Mouse (Mus musculus) adipocyte (in vitro differentiated cells): ENCODE data around the gene Xrcc5.
A peak's percentile ranks its signal among the peaks of the same experiment; 100 is the strongest.

Experiments used
- DNase-seq: peaks from one replicate; pipeline ENCODE4 v3.0.0-alpha.2; 2016; ENCODE audit warnings: low spot score

Xrcc5 gene

DNA sequence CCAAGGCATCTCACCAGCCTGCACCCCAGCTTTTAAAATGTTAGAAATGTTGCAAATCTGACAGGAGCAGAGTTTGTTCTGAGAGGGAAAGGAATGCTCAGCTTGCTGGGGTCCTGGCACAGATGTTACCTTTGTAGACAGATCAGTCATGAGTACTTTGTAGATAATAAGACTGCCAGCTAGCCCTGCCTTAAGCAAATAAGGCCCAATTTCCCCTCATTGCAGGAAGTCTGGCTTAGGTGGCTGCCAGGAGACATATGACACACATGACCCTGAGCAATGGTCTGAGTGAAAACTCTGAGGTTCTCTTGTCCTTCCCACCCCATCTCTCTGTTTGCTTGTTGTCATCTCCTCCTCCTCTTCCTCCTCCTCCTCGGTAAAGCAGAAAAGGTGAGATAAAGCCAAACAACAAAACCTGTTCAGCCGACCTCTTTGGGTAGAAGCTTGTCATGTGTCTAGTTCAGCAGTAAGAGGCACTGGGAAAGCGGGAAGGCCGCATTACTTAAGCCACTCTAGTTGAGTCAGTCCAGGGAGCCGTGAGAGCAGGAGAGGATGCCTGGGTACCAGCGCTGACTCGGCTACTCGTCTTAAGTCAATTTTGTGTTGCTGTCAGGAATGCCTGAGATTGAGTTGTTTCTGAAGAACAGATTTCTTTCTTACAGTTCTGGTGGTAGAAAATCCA is 92.6 kb downstream of the Xrcc5 start:
- DNase-seq = no peak

GRCm38 (mm10) chr1:72400616-72401015 is 93.4 kb downstream of the Xrcc5 start:
- no peak for DNase-seq

GRCm38 (mm10) chr1:72401331-72402069 is 94.3 kb downstream of the Xrcc5 start:
- DNase-seq = no peak

- no peak for DNase-seq
These were observed 99.4 kb downstream of the Xrcc5 start for GRCm38 (mm10) chr1:72406505-72407079.

DNA sequence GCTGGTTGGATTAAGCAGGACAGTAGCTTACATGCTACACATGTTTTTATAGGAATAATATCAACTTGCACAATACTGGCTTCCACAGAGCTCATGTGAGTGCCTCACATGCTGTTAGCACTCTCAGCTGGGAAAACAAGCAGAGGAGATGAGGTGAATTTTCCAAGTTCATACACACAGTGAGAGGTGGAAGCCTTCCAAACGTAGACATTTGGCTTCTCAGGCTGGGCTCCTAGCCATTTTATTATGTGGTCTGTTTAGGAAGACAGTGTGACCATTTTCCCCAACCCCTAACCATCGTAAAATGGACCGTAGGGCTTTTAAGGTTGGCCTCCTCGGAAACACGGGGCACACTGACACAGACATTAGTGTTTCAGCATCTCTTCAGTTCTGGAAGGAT is 102.7 kb downstream of the Xrcc5 start:
- DNase-seq = peak; percentile 5

DNA sequence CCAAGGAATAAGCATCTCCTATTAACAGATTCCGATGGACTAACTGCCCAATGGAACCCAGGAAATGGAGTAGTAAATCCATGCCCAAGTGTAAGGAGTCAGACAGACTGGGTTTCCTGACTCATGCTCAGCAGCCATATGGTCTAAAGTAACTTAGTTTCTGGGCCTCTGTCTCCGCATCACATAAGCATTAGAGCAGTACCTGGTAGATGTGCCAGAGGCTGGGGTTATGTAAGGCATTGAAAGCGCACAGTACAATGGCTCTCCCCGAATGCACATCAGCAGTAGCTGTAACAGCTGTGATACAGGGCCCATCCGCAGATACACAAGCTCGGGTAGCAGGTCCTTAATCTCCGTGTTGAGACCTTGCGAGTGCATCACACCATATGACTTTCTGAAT is 103.9 kb downstream of the Xrcc5 start:
- DNase-seq = no peak

GRCm38 (mm10) chr1:72413205-72413604 is 106.0 kb downstream of the Xrcc5 start:
- no peak for DNase-seq

GRCm38 (mm10) chr1:72414133-72414532 is 106.9 kb downstream of the Xrcc5 start:
- no peak for DNase-seq

GRCm38 (mm10) chr1:72414561-72415253 is 107.5 kb downstream of the Xrcc5 start:
- peak; percentile 4 for DNase-seq

- DNase-seq = no peak
These were observed 111.8 kb downstream of the Xrcc5 start for GRCm38 (mm10) chr1:72418744-72419655.

DNA sequence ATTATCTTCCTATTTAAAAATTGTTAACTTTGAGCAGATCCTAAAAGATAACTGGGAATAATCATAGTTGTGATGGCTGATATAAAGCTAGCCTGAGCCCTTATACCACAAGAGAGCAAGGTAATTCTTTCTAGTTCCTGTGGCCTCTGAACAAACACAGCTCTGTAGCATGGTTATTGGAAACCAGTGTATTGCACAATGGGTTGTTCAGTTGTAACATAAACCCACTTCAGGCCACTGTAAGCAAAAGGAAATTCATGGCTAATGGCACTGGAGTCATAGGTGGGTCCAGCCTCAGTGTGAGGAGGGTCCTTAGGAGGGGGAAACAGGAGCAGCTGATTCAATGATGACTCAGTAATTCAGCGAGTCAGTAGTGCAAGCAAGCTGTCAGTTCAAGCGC is 113.0 kb downstream of the Xrcc5 start:
- DNase-seq = no peak

DNA sequence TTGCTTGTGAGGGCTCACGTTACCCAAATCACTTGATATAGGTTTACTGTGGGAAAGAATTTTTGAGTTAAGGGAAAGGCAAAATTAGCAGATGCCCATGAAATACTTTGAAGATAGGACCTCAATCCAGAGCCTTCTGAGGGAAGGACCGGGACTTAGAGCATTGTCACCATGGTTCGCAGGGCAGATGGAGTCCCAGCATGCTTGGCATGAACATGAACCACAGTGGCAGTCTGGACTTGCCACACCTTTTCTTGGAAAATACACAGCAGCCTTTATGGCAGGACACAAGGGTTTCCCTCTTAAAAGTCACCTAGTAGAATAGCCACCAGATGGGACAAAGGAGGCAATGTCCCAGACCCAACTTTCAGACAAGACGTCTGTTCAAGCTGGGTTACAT is 114.9 kb downstream of the Xrcc5 start:
- no peak for DNase-seq

DNA sequence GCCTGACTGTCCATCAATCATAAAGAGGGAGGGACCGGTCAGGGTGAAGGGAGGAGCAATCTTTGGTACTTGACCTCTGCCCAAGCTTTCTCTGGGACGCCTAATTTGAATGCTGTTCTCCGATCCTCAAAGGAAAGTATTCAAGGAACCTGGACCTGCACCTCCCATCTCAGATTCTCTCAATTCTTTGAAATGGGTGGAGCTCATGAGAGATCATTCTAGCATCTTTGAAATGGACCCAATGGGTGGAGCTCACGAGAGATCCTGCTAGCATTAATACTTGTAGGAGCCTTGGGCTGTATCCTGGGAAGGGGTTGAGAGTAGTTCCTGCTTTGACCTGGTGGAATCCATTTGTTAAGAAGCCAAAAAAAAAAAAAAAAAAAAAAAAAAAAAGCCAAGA is 119.2 kb downstream of the Xrcc5 start:
- DNase-seq = no peak

DNA sequence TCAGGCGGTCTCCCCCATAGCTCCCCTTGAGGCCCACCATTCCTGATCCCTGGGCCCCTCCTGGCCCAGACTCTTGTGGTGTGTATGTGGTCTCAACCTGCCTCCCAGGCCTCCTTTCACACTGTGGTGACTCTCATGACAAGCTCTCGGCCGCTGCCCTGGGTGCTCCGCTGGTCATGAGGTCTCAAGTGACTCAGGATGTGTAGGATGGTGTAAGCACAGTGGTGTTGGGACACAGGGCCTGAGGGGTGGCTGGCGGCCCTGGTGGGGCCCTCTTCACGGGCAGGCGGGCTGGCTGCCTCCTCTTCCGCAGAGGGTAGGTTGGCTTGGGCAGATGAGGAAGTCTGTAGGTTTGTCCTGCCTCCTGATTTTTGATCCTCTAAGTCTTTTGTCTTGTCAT is 121.3 kb downstream of the Xrcc5 start:
- no peak for DNase-seq

GRCm38 (mm10) chr1:72429107-72429807 is 122.0 kb downstream of the Xrcc5 start:
- DNase-seq = peak; percentile 27

- no peak for DNase-seq
These were observed 125.4 kb downstream of the Xrcc5 start for GRCm38 (mm10) chr1:72432579-72432978.

DNA sequence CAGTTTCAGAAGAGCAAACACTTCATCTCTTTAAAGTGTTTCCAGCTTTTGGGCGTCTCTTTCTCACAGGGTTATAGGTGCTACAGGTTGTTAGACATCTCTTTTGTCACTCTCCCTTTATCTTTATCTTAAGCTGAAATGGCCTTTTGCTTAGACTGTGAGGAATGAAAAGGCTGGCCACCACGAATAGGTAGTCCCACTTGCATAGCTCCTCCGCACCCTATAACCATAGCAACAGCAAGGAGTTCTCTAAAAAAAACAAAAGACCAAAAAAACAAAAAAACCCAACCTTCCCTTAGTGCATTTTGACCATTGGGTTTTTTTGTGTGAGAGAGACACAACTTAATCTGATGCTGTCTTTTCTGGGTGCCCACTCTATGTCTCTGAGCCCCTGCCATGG is 127.3 kb downstream of the Xrcc5 start:
- no peak for DNase-seq

- no peak for DNase-seq
These were observed 129.7 kb downstream of the Xrcc5 start for GRCm38 (mm10) chr1:72436967-72437366.

DNA sequence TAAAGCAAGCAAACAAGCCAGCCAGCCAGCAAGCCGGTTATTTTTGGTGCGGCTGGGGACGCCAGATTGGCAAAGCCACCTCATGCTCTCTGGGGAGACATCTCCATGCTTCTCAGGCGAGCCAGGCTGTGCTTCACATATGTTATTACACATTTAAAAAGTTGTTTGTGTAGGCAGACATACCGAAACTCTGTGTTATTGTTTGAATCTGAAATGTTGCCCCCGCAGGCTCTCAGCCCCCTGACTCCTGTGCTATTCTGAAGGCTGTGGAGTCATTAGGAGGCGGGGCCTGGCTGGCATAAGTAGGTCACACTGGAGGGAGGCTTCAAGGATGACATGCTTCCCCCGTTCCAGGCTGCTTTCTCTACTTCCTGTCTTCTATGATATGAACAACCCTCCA is 131.9 kb downstream of the Xrcc5 start:
- DNase-seq = no peak

DNA sequence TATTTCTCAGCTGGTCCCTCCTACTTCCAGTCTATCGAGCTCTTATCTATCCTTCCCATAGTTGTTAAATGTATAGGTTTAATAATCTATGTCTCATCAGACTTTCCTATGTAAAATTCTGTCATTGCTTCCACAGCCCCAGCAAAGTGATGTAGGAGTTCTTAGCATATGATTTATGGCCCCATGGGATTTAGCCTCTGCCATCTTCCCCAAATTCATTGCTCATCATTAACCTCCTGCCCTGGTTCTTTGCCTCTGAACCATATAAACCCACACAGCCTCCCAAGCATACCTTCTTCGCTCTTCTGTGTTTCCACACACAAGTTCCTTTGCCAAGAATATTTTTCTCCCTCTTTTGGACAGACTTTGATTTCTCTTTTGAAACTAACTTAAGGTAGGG is 135.5 kb downstream of the Xrcc5 start:
- DNase-seq = no peak
